Comparison of ENCODE assay signal across 24 mouse cellular contexts in genomic region chr7:49571606-49572005, GRCm38 (mm10).
"Had no signal": no experiment of that assay in that cellular context is flagged by ENCODE, and none has a peak within 500 bp of the region (broad histone marks: within the 10 kb centered on the region; RNA-seq: fewer than 3 reads in every experiment).

No protein-coding gene starts in this region.

- H3K9me3 ChIP-seq: limb, embryonic 10.5 days; limb, embryonic 13.5 days; liver, embryonic 12.5 days; liver, embryonic 15.5 days; lung, embryonic 15.5 days; midbrain, embryonic 10.5 days; midbrain, embryonic 13.5 days; neural tube, embryonic 13.5 days; stomach, embryonic 15.5 days had no signal

- H3K4me2 ChIP-seq: limb, embryonic 13.5 days; liver, embryonic 12.5 days; liver, embryonic 15.5 days; lung, embryonic 15.5 days; midbrain, embryonic 13.5 days; neural tube, embryonic 13.5 days; stomach, embryonic 15.5 days had no signal

- H3K9ac ChIP-seq: limb, embryonic 13.5 days; liver, embryonic 12.5 days; liver, embryonic 15.5 days; lung, embryonic 15.5 days; midbrain, embryonic 13.5 days; neural tube, embryonic 13.5 days; stomach, embryonic 15.5 days had no signal

- ATAC-seq: liver, embryonic 12.5 days; midbrain, embryonic 13.5 days; midbrain, embryonic 16.5 days had no signal

- H3K4me3 ChIP-seq: layer of hippocampus, adult 2 months; limb, embryonic 10.5 days; limb, embryonic 13.5 days; liver, embryonic 12.5 days; liver, embryonic 15.5 days; lung, embryonic 15.5 days; megakaryocyte, embryonic 14.5 days; midbrain, embryonic 10.5 days; midbrain, embryonic 13.5 days; myocyte; neural tube, embryonic 13.5 days; stomach, embryonic 15.5 days had no signal

- H3K4me1 ChIP-seq: liver, embryonic 12.5 days; liver, embryonic 15.5 days; megakaryocyte, embryonic 14.5 days; stomach, embryonic 15.5 days had no signal

- DNase-seq: kidney, postnatal 25 days; layer of hippocampus, adult 9-11 months; liver; lung, adult 18-20 months; lung, postnatal 10 days; lung, postnatal 36 days; retina, postnatal 1 day; right cerebral cortex, postnatal 25 days; spleen, adult 18-20 months; thymus, postnatal 25 days had no signal

- H3K27ac ChIP-seq: kidney, postnatal 0 days; layer of hippocampus, adult 2 months; limb, embryonic 10.5 days; limb, embryonic 13.5 days; liver, embryonic 12.5 days; liver, embryonic 15.5 days; lung, embryonic 15.5 days; midbrain, embryonic 10.5 days; midbrain, embryonic 13.5 days; neural tube, embryonic 13.5 days; stomach, embryonic 15.5 days had no signal

- H3K27me3 ChIP-seq: limb, embryonic 13.5 days; liver, embryonic 12.5 days; liver, embryonic 15.5 days; lung, embryonic 15.5 days; megakaryocyte, embryonic 14.5 days; midbrain, embryonic 13.5 days; neural tube, embryonic 13.5 days; stomach, embryonic 15.5 days had no signal
